Mouse (Mus musculus): ENCODE results near the gene Gm10320. TPM values are rescaled to one million over a fixed set of nuclear protein-coding genes. Genes with fewer than 3 reads are reported as not detected.

The Gm10320 gene
- polyA plus RNA-seq (2012; rRNA removed), result 1.3 and 1.6 TPM in 2 replicates
- polyA plus RNA-seq (2014; fragmentation: Nextera tagmentation; extraction: Ambion mirVana), result 0.84 and 2.3 TPM in 2 replicates

DNA sequence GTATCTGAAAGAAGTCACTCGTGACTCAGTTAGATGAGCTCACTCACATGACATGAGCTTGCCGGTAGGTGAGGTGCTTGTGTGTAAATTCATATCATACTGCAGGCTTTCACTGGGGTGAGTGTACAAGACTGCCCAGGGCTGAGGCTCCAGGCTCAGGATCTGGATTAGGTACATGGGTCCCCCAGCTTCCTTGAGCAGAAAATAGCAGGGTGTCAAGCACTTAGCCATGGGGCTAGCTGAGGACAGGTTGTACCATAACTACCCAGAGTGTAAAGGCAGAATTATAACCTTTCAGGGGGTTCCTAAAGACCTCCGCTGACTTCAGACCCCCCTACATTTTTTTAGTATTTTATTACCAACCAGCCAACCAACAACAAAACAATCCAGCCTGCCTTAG is at the start of gene Gm10320:
TSS of gene Gm10320 (minus strand) at position 93 of the 400 bp plus-strand sequence.
- no peak for DNase-seq (ENCODE audit: low spot score)
- no peak for TF ChIP-seq POLR2A (IDR thresholded peaks at IDR 0.05; ENCODE audit: borderline replicate concordance, extremely low read depth, insufficient read depth, insufficient read length)
- no peaks in the 10 kb centered on the region for H3K27me3 ChIP-seq (ENCODE audit: control insufficient read depth, insufficient read depth, low read length)
- H3K4me3 ChIP-seq (replicated peaks; ENCODE audit: low read length), result no peak within 1 kb of the TSS
- no peak within 1 kb of the TSS for H3K4me2 ChIP-seq (replicated peaks; ENCODE audit: low read depth, low read length, severe bottlenecking)
- H3K36me3 ChIP-seq (ENCODE audit: control insufficient read depth, insufficient read depth, low read length), result no peaks in the 10 kb centered on the region
- ATAC-seq (ENCODE audit: low FRiP score, low read depth), result no peak
- no peaks in the 10 kb centered on the region for H3K9me3 ChIP-seq (ENCODE audit: control insufficient read depth, low read length)
- H3K4me1 ChIP-seq (ENCODE audit: control insufficient read depth, insufficient read depth, low read length), result peaks cover 6% of the 10 kb centered on the region; the same call in 1 of the 2 replicates
- no peak within 1 kb of the TSS for H3K9ac ChIP-seq (ENCODE audit: low read depth, low read length, severe bottlenecking)
- H3K27ac ChIP-seq (replicated peaks; ENCODE audit: low read depth, low read length), result no peak within 1 kb of the TSS
- WGBS, result 79% methylated on average over 3 of the region's 3 CpGs

DNA sequence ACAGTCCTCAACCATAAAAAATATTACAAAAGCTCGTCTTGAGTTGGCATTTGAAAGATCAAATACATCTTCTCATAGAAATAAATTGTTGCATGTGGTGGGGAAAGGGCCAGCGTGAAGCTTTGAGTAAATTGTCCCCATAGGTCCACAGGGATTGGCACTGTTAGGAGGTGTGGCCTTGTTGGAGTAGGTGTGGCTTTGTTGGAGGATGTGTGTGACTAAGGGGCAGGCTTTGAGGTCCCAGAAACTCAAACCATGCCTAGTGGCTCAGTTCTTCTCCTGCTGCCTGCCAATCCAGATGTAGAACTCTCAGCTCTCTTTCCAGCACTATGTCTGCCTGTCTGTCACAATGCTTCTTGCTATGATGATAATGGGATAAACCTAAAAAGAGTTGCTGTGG is 49.8 kb upstream of the Gm10320 start:
- no peaks in the 10 kb centered on the region for H3K27me3 ChIP-seq (ENCODE audit: control insufficient read depth, insufficient read depth, low read length)
- no peaks in the 10 kb centered on the region for H3K36me3 ChIP-seq (ENCODE audit: control insufficient read depth, insufficient read depth, low read length)
- peaks cover 12% of the 10 kb centered on the region; the same call in 1 of the 2 replicates for H3K4me1 ChIP-seq (ENCODE audit: control insufficient read depth, insufficient read depth, low read length)
- H3K9ac ChIP-seq (ENCODE audit: low read depth, low read length, severe bottlenecking), result no peak overlapping the region
- no peak overlapping the region for H3K4me3 ChIP-seq (replicated peaks; ENCODE audit: low read length)
- no peak overlapping the region for H3K27ac ChIP-seq (replicated peaks; ENCODE audit: low read depth, low read length)
- no peaks in the 10 kb centered on the region for H3K9me3 ChIP-seq (ENCODE audit: control insufficient read depth, low read length)
- H3K4me2 ChIP-seq (replicated peaks; ENCODE audit: low read depth, low read length, severe bottlenecking), result no peak overlapping the region
- TF ChIP-seq POLR2A (IDR thresholded peaks at IDR 0.05; ENCODE audit: borderline replicate concordance, extremely low read depth, insufficient read depth, insufficient read length), result no peak
- no peak for DNase-seq (ENCODE audit: low spot score)
- ATAC-seq (ENCODE audit: low FRiP score, low read depth), result no peak
- 80% methylated on average over 2 of the region's 2 CpGs for WGBS

- Histone ChIP-seq H3K27ac (replicated peaks; ENCODE audit: low read depth, low read length) (no peak overlapping the region), H3K4me2 (replicated peaks; ENCODE audit: low read depth, low read length, severe bottlenecking) (no peak overlapping the region), H3K36me3 (ENCODE audit: control insufficient read depth, insufficient read depth, low read length) (no peaks in the 10 kb centered on the region), H3K4me1 (ENCODE audit: control insufficient read depth, insufficient read depth, low read length) (peaks cover 5% of the 10 kb centered on the region), H3K9me3 (ENCODE audit: control insufficient read depth, low read length) (no peaks in the 10 kb centered on the region), H3K27me3 (ENCODE audit: control insufficient read depth, insufficient read depth, low read length) (no peaks in the 10 kb centered on the region), H3K9ac (ENCODE audit: low read depth, low read length, severe bottlenecking) (no peak overlapping the region), H3K4me3 (replicated peaks; ENCODE audit: low read length) (no peak overlapping the region)
- no peak for TF ChIP-seq POLR2A (IDR thresholded peaks at IDR 0.05; ENCODE audit: borderline replicate concordance, extremely low read depth, insufficient read depth, insufficient read length)
- DNase-seq (ENCODE audit: low spot score) (no peak), ATAC-seq (ENCODE audit: low FRiP score, low read depth) (no peak)
- 77% methylated on average over 2 of the region's 3 CpGs for WGBS
Measured at GRCm38 (mm10) chr13:98540206-98540605, 48.4 kb upstream of the Gm10320 start.

DNA sequence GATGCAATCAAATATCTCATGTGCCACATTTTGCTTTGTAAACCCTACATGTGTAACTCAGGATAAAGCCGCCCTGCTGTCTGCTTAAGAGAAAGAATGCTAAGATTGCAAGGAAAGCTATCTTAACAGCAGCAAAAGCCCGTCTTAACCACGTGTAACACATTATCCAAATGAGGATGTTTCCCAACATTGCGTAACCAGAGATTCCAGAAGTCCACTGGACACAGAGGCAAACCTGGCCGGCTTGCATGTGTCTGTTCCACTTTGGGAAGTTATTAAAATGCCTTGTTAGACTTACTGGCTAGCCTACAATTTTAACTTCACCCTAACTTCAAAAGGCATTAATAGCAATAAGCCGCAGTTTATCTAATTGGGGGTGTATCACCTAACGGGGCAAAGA is 47.5 kb upstream of the Gm10320 start:
- Histone ChIP-seq H3K4me2 (replicated peaks; ENCODE audit: low read depth, low read length, severe bottlenecking) (no peak overlapping the region), H3K27me3 (ENCODE audit: control insufficient read depth, insufficient read depth, low read length) (no peaks in the 10 kb centered on the region), H3K4me1 (ENCODE audit: control insufficient read depth, insufficient read depth, low read length) (peaks cover 10% of the 10 kb centered on the region), H3K36me3 (ENCODE audit: control insufficient read depth, insufficient read depth, low read length) (no peaks in the 10 kb centered on the region), H3K9ac (ENCODE audit: low read depth, low read length, severe bottlenecking) (no peak overlapping the region), H3K27ac (replicated peaks; ENCODE audit: low read depth, low read length) (no peak overlapping the region), H3K9me3 (ENCODE audit: control insufficient read depth, low read length) (no peaks in the 10 kb centered on the region), H3K4me3 (replicated peaks; ENCODE audit: low read length) (no peak overlapping the region)
- WGBS, result 42% methylated on average over 7 of the region's 7 CpGs
- ATAC-seq (ENCODE audit: low FRiP score, low read depth) (no peak), DNase-seq (ENCODE audit: low spot score) (no peak)
- TF ChIP-seq POLR2A (IDR thresholded peaks at IDR 0.05; ENCODE audit: borderline replicate concordance, extremely low read depth, insufficient read depth, insufficient read length), result no peak

GRCm38 (mm10) chr13:98538587-98538986 is 46.8 kb upstream of the Gm10320 start:
- DNase-seq (ENCODE audit: low spot score) (no peak), ATAC-seq (ENCODE audit: low FRiP score, low read depth) (no peak)
- H3K4me1 ChIP-seq (ENCODE audit: control insufficient read depth, insufficient read depth, low read length), result peaks cover 17% of the 10 kb centered on the region
- no peak overlapping the region for H3K4me2 ChIP-seq (replicated peaks; ENCODE audit: low read depth, low read length, severe bottlenecking)
- H3K9ac ChIP-seq (ENCODE audit: low read depth, low read length, severe bottlenecking), result no peak overlapping the region
- no peaks in the 10 kb centered on the region for H3K27me3 ChIP-seq (ENCODE audit: control insufficient read depth, insufficient read depth, low read length)
- 81% methylated on average over 5 of the region's 5 CpGs for WGBS
- TF ChIP-seq POLR2A (IDR thresholded peaks at IDR 0.05; ENCODE audit: borderline replicate concordance, extremely low read depth, insufficient read depth, insufficient read length), result no peak
- H3K9me3 ChIP-seq (ENCODE audit: control insufficient read depth, low read length), result no peaks in the 10 kb centered on the region
- H3K4me3 ChIP-seq (replicated peaks; ENCODE audit: low read length), result no peak overlapping the region
- H3K36me3 ChIP-seq (ENCODE audit: control insufficient read depth, insufficient read depth, low read length), result no peaks in the 10 kb centered on the region
- H3K27ac ChIP-seq (replicated peaks; ENCODE audit: low read depth, low read length), result no peak overlapping the region

DNA sequence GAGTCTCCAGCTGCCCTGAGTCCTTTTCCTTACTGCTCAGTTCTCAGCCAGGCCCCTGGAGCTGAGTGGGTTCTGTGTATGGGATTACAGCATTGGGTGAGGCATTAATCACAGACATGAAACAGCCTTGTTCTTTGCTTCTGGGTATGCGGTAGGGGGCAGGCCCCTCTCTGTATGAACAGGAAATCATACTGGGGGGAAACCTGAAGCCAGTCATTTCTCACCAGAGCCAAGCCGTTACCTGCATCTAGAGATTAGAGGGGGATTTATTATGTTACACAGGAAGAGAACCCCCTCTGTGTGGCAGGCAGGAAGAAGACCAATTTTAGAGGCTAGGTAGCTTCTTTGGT is 43.1 kb upstream of the Gm10320 start:
- 0 out of 2 replicates have a peak overlapping the region, but pooled peaks have one; percentile 33 for H3K27ac ChIP-seq (replicated peaks; ENCODE audit: low read depth, low read length)
- no peaks in the 10 kb centered on the region for H3K36me3 ChIP-seq (ENCODE audit: control insufficient read depth, insufficient read depth, low read length)
- TF ChIP-seq POLR2A (IDR thresholded peaks at IDR 0.05; ENCODE audit: borderline replicate concordance, extremely low read depth, insufficient read depth, insufficient read length), result no peak
- DNase-seq (ENCODE audit: low spot score), result no peak
- peaks cover 26% of the 10 kb centered on the region for H3K4me1 ChIP-seq (ENCODE audit: control insufficient read depth, insufficient read depth, low read length)
- 5% methylated on average over 2 of the region's 2 CpGs for WGBS
- H3K9me3 ChIP-seq (ENCODE audit: control insufficient read depth, low read length), result 0 out of 2 replicates have a peak, but pooled peaks cover 4% of the 10 kb centered on the region
- ATAC-seq (ENCODE audit: low FRiP score, low read depth), result no peak
- no peak overlapping the region for H3K9ac ChIP-seq (ENCODE audit: low read depth, low read length, severe bottlenecking)
- no peak overlapping the region for H3K4me3 ChIP-seq (replicated peaks; ENCODE audit: low read length)
- no peaks in the 10 kb centered on the region for H3K27me3 ChIP-seq (ENCODE audit: control insufficient read depth, insufficient read depth, low read length)
- peak overlapping the region; percentile 43 for H3K4me2 ChIP-seq (replicated peaks; ENCODE audit: low read depth, low read length, severe bottlenecking)

Measured in limb, embryonic 14.5 days (tissue).